Mouse (Mus musculus) urinary bladder, postnatal 36 days (tissue): ENCODE data around the gene Tac4.
A peak's percentile ranks its signal among the peaks of the same experiment; 100 is the strongest.

ENCODE experiments used
- DNase-seq, 2 experiments: peaks; one replicate each; pipeline ENCODE4 v3.0.0; 2022; ENCODE audit warnings: low spot score in 2 of 2, mixed read lengths in 1 of 2

Tac4 gene

DNA sequence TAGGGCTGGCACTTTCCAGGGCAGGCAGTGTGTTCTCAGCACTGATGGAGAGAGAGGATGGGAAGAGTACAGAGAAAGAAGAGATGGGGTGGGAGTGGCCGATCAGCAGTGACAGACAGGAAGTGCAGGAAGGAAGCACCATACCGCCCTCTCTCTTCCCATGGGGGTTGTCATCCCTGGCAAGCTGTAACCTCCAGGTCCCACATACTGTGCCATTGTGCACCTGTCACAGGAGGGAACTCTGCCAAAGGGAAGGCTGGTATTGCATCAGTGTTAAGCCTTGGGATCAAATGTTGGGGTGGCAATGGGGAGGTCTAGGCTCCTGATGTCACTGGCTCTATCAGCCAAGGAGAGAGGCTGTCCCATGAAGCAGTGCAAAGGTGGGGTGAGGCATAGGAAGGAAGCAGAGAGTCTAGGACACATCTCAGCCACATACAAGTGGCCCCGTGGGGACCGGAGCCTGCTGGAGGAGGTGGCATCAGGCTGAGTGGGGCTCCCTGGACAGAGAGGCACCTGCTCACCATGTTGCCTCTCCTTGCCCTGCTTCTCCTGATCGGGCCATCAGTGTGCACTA, at the start of gene Tac4:
Gene Tac4 (plus strand): TSS at position 352 of the 574 bp plus-strand sequence.
- no peak for DNase-seq

DNA sequence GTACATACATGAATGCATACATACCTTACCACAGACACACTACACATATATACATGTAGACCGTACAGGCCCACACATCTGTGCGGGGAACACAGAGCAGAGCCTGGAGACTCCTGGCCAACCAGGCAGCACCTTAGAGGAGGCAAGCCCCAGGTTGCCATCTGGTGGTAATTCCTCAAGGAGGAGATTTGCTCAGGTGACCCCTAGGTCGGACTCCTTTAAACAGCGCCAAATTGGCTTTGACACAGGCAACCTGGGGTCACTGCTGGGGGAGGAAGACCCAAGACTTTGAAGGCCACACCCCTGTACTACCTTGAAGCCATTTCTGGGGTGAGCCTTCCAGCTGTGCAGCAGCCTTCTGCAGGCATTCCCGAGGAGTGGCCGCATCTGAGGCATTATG, 47.7 kb upstream of the Tac4 start:
- DNase-seq, result no peak

DNA sequence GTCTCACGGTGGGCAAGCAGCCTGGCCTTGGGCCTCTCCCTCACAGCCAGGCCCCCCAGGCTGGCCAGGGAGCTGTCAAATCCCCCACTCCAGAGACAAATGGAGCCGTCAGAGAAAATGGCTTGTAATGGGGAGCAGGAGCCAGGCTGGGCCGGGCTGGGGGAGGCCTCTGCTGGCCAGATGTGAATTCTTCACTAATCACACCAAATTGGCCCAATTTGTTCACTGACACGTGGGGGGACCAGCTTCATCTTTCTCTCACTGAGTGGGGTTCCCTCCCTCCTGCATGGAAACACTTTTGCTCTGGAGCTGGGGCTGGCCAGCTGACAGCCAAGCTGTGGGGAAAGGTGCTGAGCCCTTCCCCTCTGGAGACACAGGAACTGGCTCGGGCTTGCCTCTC, 47.0 kb upstream of the Tac4 start:
- no peak for DNase-seq

DNA sequence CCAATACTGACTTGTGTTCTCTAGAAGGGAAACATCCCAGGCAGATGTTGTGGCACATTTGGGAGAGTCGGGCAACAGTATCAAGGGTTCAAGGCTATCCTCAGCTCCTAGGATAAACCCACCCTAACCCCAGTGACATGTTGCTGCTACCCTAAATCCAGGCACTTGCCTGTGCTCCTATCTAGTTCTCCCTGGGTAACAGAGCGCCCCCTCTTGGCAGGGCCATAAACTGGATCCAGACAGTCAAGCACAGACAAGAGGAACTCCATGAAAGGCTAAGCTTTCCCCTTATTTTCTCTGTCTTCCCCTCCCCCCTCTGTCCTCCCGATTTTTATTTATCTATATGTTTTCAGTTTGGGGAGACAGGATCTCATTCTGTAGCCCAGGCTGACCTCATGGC, 45.1 kb upstream of the Tac4 start:
- no peak for DNase-seq

DNA sequence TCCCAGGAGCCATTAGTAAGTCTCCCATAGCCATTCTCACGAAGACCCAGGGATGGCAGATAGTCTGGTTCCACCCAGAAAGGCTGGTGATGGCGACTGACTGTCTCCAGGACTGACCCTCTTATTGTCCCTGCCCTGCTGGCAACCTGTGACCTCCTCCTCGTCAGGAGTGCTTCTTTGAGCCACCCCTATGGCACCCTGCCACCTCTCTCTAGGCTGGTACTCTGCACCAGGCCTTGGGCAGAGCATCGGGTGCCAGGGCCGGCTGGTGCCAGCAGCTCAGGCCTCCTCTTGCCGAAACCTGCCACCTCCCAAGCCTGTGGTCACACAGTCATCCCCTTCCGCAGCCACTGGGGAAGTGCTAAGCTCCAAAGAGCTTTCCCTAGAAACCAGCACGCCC, 42.2 kb upstream of the Tac4 start:
- DNase-seq, result no peak

DNA sequence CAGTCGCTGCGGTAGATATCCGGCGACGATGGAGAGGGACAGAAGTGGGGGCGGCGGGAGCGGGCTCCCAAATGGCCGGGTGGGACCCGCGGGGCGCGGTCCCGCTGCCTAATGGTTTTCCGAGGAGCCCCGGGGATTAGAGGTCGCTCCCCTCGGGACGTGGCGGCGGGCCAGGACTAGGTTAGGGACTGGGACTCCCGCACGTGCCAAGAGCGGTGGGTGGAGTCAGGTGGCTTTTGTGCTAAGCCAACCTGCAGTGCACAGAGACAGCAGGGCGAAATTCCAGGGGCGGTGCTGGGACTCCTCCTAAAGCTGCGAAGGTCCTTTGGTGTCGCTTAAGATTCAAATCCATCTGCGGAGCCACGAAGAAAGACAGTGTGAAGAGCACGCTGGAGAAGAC, 37.9 kb upstream of the Tac4 start:
- DNase-seq, result peak in 1 of 2 experiments; percentile 31

DNA sequence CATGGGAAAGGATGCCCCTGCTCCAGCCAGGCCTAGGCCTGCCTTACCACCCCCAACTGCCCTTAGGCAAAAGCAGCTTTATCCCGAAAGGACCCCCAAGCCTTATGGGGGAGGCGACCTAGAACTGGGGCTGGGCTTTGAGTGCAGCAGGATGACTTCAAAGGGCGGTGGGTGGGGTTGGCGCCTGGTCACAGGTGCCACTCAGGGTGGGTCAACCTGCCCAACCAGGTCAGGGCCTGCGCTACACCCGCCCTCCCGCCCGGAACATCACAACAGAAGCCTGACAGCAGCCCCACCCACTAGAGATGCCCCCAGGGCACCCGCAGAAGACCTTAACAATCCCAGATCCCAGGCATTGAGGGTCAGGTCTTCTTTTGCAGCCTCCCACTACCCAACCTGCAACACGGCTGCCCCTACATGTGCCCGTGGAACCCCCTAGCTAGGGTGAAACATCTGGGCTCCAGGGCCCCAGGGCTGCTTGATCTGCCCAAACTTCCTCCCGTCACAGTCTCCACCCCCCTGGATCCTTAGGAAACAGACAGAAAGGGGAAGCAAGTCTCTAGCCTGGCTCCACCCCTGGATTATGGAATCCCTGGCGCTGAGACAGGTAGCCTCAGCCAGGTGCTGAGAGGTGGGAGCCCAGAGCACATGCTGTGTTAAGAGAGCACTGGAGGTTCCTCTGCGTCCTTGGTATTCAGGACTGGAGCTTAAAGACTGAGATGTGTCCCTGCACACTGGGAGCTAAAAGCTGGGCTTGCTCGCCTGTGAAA, 37.0 kb upstream of the Tac4 start:
- DNase-seq, result no peak

DNA sequence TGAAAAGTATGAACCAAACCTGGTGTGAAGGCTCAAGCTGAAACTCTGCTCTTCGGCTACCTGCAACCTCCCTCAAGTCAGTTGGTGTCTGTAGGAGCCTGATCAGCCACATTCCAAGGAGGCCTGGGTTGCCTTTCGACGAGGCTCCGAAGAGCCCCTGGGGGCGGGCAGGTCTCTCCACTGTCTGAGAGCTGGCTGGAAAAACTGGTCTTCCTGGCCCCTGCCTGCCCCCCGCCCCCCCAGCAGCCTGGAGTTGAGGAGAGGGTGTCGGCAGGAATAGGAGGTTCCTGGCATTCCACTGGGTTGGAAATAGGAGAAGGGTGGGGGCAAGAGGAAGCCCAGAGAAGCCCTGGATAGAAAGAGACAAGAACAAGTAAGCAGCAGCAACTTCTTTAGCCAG, 35.9 kb upstream of the Tac4 start:
- no peak for DNase-seq

DNA sequence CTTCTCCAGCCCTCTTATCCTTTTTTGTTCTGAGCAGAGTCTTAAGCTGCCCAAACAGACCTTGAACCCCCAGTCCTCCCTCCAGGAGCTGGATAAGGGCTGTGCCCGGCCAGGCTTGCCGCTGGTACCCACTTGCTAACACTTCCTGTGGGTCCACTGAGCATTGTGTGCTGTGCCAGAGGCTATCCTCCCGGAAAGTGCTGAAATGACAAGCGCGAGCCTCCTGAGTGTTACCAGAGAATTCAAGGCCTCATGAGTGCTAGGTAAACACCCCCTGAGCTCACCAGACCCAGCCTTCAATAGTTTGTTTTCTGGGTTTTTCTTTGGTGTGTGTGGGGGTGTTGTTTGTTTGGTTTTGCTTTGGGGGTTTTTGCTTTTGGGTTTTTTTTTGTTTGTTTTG, 33.9 kb upstream of the Tac4 start:
- no peak for DNase-seq

DNA sequence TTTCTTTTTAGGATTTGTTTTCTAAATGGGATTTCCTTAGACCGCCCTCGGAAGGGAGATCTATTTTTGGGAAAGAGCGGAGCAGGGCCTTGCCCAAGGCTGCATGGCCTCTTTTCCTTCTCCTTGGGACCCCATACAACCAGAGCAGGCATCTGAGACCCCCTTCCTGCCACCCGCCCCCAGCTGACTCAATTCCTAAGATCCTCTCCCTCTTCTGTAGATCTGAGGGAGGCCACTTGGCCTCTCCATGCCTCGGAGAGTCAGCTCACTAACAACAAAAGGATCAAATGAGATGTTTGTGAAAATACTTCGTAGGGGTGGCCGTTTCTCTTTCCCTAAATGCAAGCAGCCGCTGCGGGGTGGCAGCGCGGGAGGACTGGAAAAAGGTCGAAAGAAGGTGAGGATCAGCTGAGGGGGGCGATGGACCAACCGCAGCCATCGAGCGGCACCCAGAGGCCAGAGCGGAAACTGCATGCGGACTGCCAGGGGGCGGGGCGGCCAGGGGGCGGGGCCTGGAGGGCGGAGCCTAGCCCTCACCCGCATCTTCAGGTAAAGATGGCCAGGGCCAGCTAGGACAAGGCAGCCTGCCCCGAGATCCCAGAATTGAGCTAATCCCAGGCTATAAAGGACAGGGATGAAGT, 29.5 kb upstream of the Tac4 start:
- DNase-seq, result peak; percentile 54 to 59

DNA sequence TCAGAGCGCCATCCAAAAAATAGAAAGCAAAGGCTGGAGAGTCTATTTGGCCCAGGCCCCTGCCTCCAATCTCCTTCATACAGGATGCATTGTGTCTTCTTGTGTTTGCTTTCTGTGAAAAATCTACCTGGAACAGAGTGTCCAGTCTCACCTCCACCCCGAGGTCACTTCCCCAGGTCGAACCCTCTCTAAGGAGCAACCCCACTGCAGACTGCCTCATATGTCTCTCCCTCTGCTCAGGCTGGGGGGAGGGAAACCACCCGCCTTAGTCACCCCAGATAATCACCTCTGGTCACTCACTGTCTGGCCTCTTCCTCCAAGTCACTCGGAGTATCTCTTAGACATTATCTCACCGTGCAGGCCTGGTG, 29.0 kb upstream of the Tac4 start:
- no peak for DNase-seq

DNA sequence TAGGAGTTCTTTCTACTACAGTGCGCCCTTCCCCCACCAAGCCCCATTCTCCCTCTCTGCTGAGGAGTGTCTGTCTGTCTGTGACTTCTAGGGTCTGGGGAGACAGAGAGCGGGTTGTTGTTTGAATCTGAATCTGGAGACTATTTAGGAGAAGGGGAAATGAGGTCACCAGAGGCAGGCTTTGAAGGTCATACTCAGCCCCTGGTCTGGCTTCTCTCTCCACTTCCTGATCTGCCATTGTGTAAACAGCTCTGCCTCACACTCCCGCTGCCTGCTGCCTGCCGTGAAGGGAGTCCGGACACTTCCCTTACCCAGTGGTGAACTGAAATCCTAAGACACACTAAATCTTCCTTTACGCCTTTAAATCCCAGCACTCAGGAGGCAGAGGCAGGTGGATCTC, 22.9 kb upstream of the Tac4 start:
- no peak for DNase-seq

DNA sequence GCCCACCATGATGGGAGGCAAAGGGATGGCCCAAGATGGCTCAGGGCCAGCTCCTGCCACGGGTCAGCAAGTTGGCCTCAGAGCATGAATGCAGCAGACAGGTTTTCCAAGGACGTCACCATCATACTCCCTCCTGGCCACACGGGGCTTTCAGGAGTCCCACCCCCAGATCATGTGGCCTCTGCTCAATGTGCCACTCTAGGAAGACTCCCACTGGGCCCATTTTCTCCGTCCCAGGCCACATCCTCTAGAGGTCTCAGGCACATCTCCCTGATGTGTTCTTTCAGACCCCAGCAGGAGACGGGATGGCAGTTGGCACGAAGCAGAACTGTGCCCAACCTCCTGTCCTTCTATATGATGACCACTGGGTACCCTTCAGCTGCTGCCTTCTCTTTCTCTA, 18.7 kb upstream of the Tac4 start:
- no peak for DNase-seq

DNA sequence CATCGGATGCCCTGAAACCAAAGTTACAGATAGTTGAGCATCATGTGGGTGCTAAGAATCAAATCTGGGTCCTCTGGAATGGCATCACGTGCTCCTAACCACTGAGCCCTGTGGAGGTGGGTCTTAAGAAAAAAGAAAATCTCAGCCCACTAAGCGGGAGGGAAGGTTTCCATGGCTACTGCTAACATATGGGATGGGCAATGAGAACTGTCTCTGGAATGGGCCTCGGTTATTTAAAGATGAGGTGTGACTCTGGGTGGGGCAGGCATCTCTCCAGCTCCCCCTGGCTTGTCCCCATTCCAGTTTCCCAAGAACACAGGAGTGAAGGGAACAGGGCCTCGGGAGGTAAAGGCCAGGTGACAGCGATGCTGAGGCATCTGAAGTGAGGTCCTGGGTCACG, 15.9 kb upstream of the Tac4 start:
- DNase-seq, result no peak

DNA sequence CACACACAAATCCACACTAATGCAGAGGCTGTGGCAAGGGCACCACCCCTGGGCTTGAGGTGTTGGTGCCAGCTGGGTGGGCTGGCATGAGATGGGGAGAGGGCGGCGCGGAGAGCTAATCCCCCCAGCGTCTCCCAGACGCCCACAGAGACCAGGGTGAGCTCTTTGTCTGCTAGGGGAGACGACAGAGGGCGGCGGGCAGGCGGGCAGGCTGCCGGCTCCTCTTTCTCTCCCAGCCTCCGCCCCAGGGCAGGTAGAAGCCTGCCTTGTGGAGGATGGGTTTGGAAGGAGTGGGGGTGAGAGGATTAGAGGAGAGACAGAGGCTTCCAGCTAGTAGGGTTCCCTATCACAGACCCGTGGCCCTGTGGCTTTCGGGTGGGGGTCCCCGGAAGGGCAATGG, 14.3 kb upstream of the Tac4 start:
- DNase-seq, result no peak

DNA sequence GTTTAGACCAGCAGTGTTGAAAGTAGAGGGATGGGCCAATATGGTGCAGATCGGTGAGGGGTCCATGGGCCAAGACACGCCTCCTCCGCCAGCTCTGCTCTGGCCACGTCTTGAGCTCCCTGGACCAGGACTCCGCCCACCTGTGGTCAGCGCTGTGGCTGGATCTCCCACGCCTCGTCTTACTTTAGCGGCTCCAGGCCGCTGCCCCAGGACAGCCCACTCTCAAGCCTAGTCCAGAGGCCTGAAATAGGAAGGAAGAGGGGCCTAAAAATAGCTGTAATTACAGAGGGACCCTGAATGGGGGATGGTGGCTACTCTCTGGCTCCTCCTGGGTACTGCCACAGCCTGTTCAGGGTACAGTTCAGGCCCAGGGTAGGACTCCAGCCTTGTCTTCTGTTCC, 11.2 kb upstream of the Tac4 start:
- no peak for DNase-seq

DNA sequence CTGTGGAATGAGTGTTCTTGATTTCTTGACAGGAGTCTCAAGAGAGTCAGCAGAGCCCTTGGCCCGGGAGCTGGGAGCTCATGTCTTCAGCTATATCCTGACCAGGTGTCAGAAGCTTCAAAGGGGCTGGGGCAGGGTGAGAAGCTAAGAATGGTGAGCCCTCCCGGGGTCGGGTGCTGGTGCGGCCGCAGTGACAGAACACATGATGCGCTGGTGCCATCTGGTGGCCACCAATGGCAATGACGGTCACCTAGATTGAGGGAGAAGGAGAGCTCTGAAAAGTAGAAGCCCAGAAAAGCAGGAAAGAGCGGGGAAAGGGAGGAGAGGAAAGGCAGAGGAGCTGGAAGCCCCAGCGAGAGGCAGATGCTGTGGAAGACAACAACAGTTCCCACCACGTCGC, 10.0 kb upstream of the Tac4 start:
- DNase-seq, result peak; percentile 49 to 67

DNA sequence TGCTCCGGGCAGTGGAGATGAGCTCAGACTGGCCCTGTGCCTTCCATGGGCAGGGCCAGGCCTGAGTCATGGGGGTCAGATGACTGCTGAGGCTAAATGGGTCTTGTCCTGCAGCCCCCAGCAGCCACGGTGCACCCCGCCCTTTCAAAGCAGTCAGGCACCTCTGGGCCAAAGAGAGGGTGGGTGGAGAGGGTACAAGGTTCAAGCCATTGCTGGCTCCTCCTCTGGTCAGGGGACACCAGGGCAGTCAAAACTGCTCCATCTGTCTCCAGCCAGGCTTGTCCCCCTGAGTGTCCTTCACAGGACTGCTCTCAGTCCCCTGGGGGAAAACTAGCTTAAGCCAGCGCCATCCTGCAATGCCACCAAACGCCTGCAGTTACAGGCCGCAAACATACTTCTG, 9.2 kb upstream of the Tac4 start:
- no peak for DNase-seq

DNA sequence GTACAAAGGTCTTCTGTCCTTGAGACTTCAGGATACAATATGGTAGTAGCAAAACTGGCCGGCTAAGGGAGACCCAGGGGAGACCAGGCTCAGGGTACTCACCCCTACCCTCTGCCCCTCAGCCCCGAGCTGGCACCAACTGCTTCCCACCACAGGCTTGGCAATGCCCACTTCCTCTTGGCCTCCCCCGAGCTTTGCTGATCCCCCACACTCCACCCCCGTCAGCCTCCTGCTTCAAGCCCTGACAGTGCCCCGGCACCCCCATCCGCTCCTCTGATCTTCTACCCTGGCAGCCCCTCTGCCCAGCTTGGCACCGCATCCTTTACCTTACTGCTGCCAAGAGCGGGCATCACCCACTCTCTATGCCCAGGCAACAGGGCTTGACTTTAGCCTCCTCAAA, 7.2 kb upstream of the Tac4 start:
- no peak for DNase-seq

DNA sequence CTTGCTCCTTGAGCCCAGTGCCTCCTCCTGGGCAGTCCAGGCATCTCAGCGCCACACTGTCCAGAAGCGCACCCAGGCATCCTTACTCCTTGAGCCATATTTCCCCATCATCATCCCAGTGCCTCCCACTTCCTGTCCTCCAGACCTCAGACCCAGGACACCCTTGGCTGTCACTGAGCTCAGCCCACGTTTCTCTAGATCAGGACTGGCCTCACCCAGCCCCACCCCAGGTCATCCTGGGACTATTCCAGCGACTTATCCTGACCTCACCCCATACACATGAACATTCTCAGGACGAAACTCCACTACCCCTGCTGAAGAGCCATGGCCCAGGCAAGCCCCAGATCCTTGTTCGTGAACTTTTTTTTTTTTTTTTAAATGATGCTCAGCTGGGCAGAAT, 5.6 kb upstream of the Tac4 start:
- DNase-seq, result no peak

DNA sequence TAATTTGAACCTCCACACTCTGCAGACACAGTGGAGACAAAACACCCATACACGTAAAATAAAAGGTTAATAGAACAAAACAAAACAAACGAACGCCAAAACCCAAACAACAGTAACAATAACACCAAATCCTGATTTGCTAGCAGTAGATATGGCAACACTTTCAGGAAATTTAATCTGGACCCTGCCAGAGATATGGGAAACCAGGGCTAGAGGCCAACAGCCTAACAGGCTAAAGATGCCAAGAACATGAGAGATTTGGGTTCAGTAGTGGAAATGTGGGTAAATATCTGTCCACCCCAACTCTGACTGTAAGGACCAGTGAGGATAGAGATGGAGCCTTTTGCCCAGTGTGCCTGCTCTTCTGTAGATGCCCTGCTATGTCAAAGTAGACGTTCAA, 3.4 kb upstream of the Tac4 start:
- DNase-seq, result no peak

DNA sequence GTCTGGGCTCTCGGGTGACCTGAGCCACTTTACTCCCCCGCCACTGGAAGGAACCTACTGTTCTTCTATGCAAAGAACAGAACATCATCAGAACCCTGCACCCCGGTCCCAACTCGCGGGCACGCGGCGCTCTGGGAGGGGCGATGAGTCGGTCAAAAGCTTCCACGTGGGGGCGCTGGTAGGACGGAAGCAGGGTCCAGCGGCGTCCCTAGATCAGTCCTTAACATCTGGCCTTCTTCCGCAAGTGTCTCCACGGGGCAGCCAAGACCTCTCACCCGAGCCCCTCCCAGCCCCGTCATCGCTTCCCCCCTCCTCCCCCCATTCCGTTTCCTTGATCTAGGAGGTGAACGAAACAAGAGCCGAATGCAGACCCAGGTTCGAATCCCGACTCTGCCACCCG, 2.8 kb upstream of the Tac4 start:
- peak; percentile 77 to 81 for DNase-seq

DNA sequence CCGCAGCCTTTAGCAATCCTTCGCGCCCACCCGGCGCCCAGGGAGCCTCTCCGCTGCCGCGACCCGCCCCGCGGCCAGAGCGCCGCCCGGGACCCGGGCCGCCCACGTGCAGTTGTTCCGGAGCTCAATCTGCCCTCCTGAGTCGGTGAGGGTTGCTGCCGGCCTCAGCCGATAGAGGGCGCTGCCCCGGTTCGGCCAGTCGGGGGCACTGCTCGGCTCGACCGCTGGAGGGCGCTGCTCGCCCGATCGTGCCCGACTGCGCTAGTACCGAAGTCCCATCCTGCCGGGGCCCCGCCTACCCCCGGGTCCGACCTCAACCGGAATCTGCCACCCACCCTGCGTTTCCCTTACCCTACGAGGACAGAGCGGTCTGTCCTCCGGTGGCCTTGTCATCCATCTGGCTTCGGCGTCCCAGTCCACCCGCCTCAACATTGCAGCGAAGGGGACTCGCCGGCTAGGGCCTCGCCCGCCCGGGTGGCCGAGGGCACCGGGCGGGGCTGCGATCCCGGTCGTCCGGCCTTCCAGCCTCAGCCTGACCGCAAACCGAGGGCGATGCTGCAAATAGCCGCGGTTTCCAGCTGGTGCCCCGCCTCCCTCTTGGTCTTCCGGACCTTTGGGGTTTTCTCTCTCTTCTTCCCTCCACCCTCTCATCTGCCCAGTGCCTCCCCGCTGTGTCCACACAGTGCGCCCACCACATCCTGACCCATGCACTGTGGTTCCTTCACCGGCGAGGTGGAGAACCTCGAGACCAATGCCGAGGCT, 2.1 kb upstream of the Tac4 start:
- DNase-seq, result peak; percentile 93 to 96
